Mouse (Mus musculus): ENCODE measurements at regions not wholly inside any gene's neighbourhood (a gene's known extent, or its start where the extent isn't known, plus 50 kb on each side); places are given as distances from the start of the nearest gene placed in this dataset.

GRCm38 (mm10) chr9:13905086-13905669, 77.7 kb downstream of the Fam76b start:
- no peaks in the 10 kb centered on the region for H3K4me1 ChIP-seq (ENCODE audit: control insufficient read depth, insufficient read depth, low read length)
- no peaks in the 10 kb centered on the region for H3K36me3 ChIP-seq (ENCODE audit: control insufficient read depth, insufficient read depth, low read length)
- 85% methylated on average over 14 of the region's 14 CpGs for WGBS
- H3K9me3 ChIP-seq (ENCODE audit: control insufficient read depth, low read length) = no peaks in the 10 kb centered on the region
- H3K4me3 ChIP-seq (ENCODE audit: low read depth, low read length) = no peak overlapping the region
- no peaks in the 10 kb centered on the region for H3K27me3 ChIP-seq (ENCODE audit: control insufficient read depth, insufficient read depth, low read length)
- ATAC-seq (ENCODE audit: low read depth) = no peak
- no peak overlapping the region for H3K9ac ChIP-seq (replicated peaks; ENCODE audit: low read depth, low read length)
- H3K27ac ChIP-seq (ENCODE audit: low read depth, low read length) = no peak overlapping the region
- H3K4me2 ChIP-seq (ENCODE audit: low read depth, low read length) = no peak overlapping the region

GRCm38 (mm10) chr9:13906736-13907135, 79.2 kb downstream of the Fam76b start:
- Histone ChIP-seq H3K9me3 (ENCODE audit: control insufficient read depth, low read length) (no peaks in the 10 kb centered on the region), H3K4me3 (ENCODE audit: low read depth, low read length) (no peak overlapping the region), H3K9ac (replicated peaks; ENCODE audit: low read depth, low read length) (no peak overlapping the region), H3K4me1 (ENCODE audit: control insufficient read depth, insufficient read depth, low read length) (no peaks in the 10 kb centered on the region), H3K27ac (ENCODE audit: low read depth, low read length) (no peak overlapping the region), H3K27me3 (ENCODE audit: control insufficient read depth, insufficient read depth, low read length) (no peaks in the 10 kb centered on the region), H3K4me2 (ENCODE audit: low read depth, low read length) (no peak overlapping the region), H3K36me3 (ENCODE audit: control insufficient read depth, insufficient read depth, low read length) (no peaks in the 10 kb centered on the region)
- ATAC-seq (ENCODE audit: low read depth) = no peak
- 98% methylated on average over 6 of the region's 6 CpGs for WGBS

GRCm38 (mm10) chr9:13909604-13910003, 82.1 kb downstream of the Fam76b start:
- H3K4me1 ChIP-seq (ENCODE audit: control insufficient read depth, insufficient read depth, low read length) = 0 out of 2 replicates have a peak, but pooled peaks cover 8% of the 10 kb centered on the region
- no peak overlapping the region for H3K27ac ChIP-seq (ENCODE audit: low read depth, low read length)
- ATAC-seq (ENCODE audit: low read depth) = no peak
- no peak overlapping the region for H3K4me3 ChIP-seq (ENCODE audit: low read depth, low read length)
- H3K4me2 ChIP-seq (ENCODE audit: low read depth, low read length) = no peak overlapping the region
- no peak overlapping the region for H3K9ac ChIP-seq (replicated peaks; ENCODE audit: low read depth, low read length)
- no peaks in the 10 kb centered on the region for H3K36me3 ChIP-seq (ENCODE audit: control insufficient read depth, insufficient read depth, low read length)
- 76% methylated on average over 3 of the region's 3 CpGs for WGBS
- no peaks in the 10 kb centered on the region for H3K9me3 ChIP-seq (ENCODE audit: control insufficient read depth, low read length)
- H3K27me3 ChIP-seq (ENCODE audit: control insufficient read depth, insufficient read depth, low read length) = no peaks in the 10 kb centered on the region

- no peak overlapping the region for H3K4me3 ChIP-seq (ENCODE audit: low read depth, low read length)
- no peak for ATAC-seq (ENCODE audit: low read depth)
- H3K9ac ChIP-seq (replicated peaks; ENCODE audit: low read depth, low read length) = no peak overlapping the region
- H3K4me2 ChIP-seq (ENCODE audit: low read depth, low read length) = no peak overlapping the region
- H3K4me1 ChIP-seq (ENCODE audit: control insufficient read depth, insufficient read depth, low read length) = 0 out of 2 replicates have a peak, but pooled peaks cover 8% of the 10 kb centered on the region
- WGBS = 73% methylated on average over 2 of the region's 2 CpGs
- H3K9me3 ChIP-seq (ENCODE audit: control insufficient read depth, low read length) = no peaks in the 10 kb centered on the region
- no peak overlapping the region for H3K27ac ChIP-seq (ENCODE audit: low read depth, low read length)
- no peaks in the 10 kb centered on the region for H3K27me3 ChIP-seq (ENCODE audit: control insufficient read depth, insufficient read depth, low read length)
- H3K36me3 ChIP-seq (ENCODE audit: control insufficient read depth, insufficient read depth, low read length) = no peaks in the 10 kb centered on the region
Observed at GRCm38 (mm10) chr9:13910091-13910490, 82.6 kb downstream of the Fam76b start.

- Histone ChIP-seq H3K27ac (ENCODE audit: low read depth, low read length) (no peak overlapping the region), H3K27me3 (ENCODE audit: control insufficient read depth, insufficient read depth, low read length) (no peaks in the 10 kb centered on the region), H3K4me3 (ENCODE audit: low read depth, low read length) (no peak overlapping the region), H3K4me2 (ENCODE audit: low read depth, low read length) (no peak overlapping the region), H3K4me1 (ENCODE audit: control insufficient read depth, insufficient read depth, low read length) (peaks cover 8% of the 10 kb centered on the region; the same call in 1 of the 2 replicates), H3K9ac (replicated peaks; ENCODE audit: low read depth, low read length) (no peak overlapping the region), H3K9me3 (ENCODE audit: control insufficient read depth, low read length) (no peaks in the 10 kb centered on the region), H3K36me3 (ENCODE audit: control insufficient read depth, insufficient read depth, low read length) (no peaks in the 10 kb centered on the region)
- 13% methylated on average over 3 of the region's 3 CpGs for WGBS
- ATAC-seq (ENCODE audit: low read depth) = no peak
Observed at GRCm38 (mm10) chr9:13913459-13913858, 85.9 kb downstream of the Fam76b start.

GRCm38 (mm10) chr9:13914131-13914530, 86.6 kb downstream of the Fam76b start:
- 57% methylated on average over 9 of the region's 9 CpGs for WGBS
- Histone ChIP-seq H3K4me1 (ENCODE audit: control insufficient read depth, insufficient read depth, low read length) (peaks cover 8% of the 10 kb centered on the region; the same call in 1 of the 2 replicates), H3K9me3 (ENCODE audit: control insufficient read depth, low read length) (no peaks in the 10 kb centered on the region), H3K27me3 (ENCODE audit: control insufficient read depth, insufficient read depth, low read length) (no peaks in the 10 kb centered on the region), H3K4me2 (ENCODE audit: low read depth, low read length) (no peak overlapping the region), H3K4me3 (ENCODE audit: low read depth, low read length) (no peak overlapping the region), H3K36me3 (ENCODE audit: control insufficient read depth, insufficient read depth, low read length) (no peaks in the 10 kb centered on the region), H3K9ac (replicated peaks; ENCODE audit: low read depth, low read length) (no peak overlapping the region), H3K27ac (ENCODE audit: low read depth, low read length) (no peak overlapping the region)
- no peak for ATAC-seq (ENCODE audit: low read depth)

- WGBS = 90% methylated on average over 3 of the region's 3 CpGs
- H3K27ac ChIP-seq (ENCODE audit: low read depth, low read length) = no peak overlapping the region
- no peak overlapping the region for H3K4me2 ChIP-seq (ENCODE audit: low read depth, low read length)
- no peak overlapping the region for H3K9ac ChIP-seq (replicated peaks; ENCODE audit: low read depth, low read length)
- H3K9me3 ChIP-seq (ENCODE audit: control insufficient read depth, low read length) = no peaks in the 10 kb centered on the region
- ATAC-seq (ENCODE audit: low read depth) = no peak
- no peak overlapping the region for H3K4me3 ChIP-seq (ENCODE audit: low read depth, low read length)
- peaks cover 8% of the 10 kb centered on the region; the same call in 1 of the 2 replicates for H3K4me1 ChIP-seq (ENCODE audit: control insufficient read depth, insufficient read depth, low read length)
- no peaks in the 10 kb centered on the region for H3K27me3 ChIP-seq (ENCODE audit: control insufficient read depth, insufficient read depth, low read length)
- no peaks in the 10 kb centered on the region for H3K36me3 ChIP-seq (ENCODE audit: control insufficient read depth, insufficient read depth, low read length)
Observed at GRCm38 (mm10) chr9:13914847-13915246, 87.3 kb downstream of the Fam76b start.

GRCm38 (mm10) chr9:13916837-13917236, 89.3 kb downstream of the Fam76b start:
- no peak for ATAC-seq (ENCODE audit: low read depth)
- no peak overlapping the region for H3K4me2 ChIP-seq (ENCODE audit: low read depth, low read length)
- peaks cover 8% of the 10 kb centered on the region; the same call in 1 of the 2 replicates for H3K4me1 ChIP-seq (ENCODE audit: control insufficient read depth, insufficient read depth, low read length)
- 93% methylated on average over 7 of the region's 7 CpGs for WGBS
- H3K9me3 ChIP-seq (ENCODE audit: control insufficient read depth, low read length) = no peaks in the 10 kb centered on the region
- H3K27ac ChIP-seq (ENCODE audit: low read depth, low read length) = no peak overlapping the region
- no peak overlapping the region for H3K4me3 ChIP-seq (ENCODE audit: low read depth, low read length)
- no peaks in the 10 kb centered on the region for H3K36me3 ChIP-seq (ENCODE audit: control insufficient read depth, insufficient read depth, low read length)
- H3K27me3 ChIP-seq (ENCODE audit: control insufficient read depth, insufficient read depth, low read length) = no peaks in the 10 kb centered on the region
- no peak overlapping the region for H3K9ac ChIP-seq (replicated peaks; ENCODE audit: low read depth, low read length)

- Histone ChIP-seq H3K4me1 (ENCODE audit: control insufficient read depth, insufficient read depth, low read length) (peaks cover 1% of the 10 kb centered on the region; the same call in 1 of the 2 replicates), H3K27me3 (ENCODE audit: control insufficient read depth, insufficient read depth, low read length) (no peaks in the 10 kb centered on the region), H3K4me3 (ENCODE audit: low read depth, low read length) (no peak overlapping the region), H3K4me2 (ENCODE audit: low read depth, low read length) (no peak overlapping the region), H3K36me3 (ENCODE audit: control insufficient read depth, insufficient read depth, low read length) (no peaks in the 10 kb centered on the region), H3K9me3 (ENCODE audit: control insufficient read depth, low read length) (no peaks in the 10 kb centered on the region), H3K9ac (replicated peaks; ENCODE audit: low read depth, low read length) (no peak overlapping the region), H3K27ac (ENCODE audit: low read depth, low read length) (no peak overlapping the region)
- ATAC-seq (ENCODE audit: low read depth) = peak; percentile 93
- WGBS = 30% methylated on average over 7 of the region's 7 CpGs
Observed at GRCm38 (mm10) chr9:13918606-13919202, 91.2 kb downstream of the Fam76b start.
